Mouse (Mus musculus) liver, adult 2 months (tissue): ENCODE data around the gene Nup88.

Experiments used
- CTCF ChIP-seq: fragments of 200-500 bp; IDR thresholded peaks from 2 replicates; pipeline ENCODE4 v1.5.1; 2011; ENCODE audit warnings: low read depth, low read length, control low read depth
- POLR2A ChIP-seq: fragments of 200-500 bp; IDR thresholded peaks from 2 replicates; pipeline ENCODE4 v1.6.1; 2011; ENCODE audit warnings: low read length, control low read depth; ENCODE audit not compliant: insufficient read depth; ENCODE audit errors: extremely low read depth

- TF ChIP-seq CTCF (no peak), POLR2A (no peak)
Measured at GRCm38 (mm10) chr11:71018416-71019200, 48.8 kb upstream of the Nup88 start.
